Comparison of ENCODE assay signal across 17 mouse cellular contexts in the genomic region with DNA sequence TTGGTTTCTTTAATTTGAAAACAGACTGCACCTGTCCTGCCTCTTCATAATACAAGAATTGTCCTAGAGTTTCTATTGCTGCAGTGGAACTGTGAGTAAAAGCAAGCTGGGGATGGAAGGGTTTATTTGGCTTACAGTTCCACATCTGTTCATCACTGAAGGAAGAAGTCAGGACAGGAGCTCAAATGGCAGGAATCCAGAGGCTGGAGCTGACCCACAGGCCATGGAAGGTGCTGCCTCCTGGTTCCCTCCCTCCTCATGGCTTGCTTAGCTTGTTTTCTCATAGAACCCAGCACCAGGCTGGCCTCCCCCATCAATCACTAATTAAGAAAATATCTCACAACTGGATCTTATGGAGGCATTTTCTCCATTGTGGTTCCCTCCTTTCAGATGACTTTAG.
A peak's percentile ranks its signal among the peaks of the same experiment; 100 is the strongest.
DNase-seq lines count a peak whose midpoint lies in the region; ATAC-seq lines count a peak whose summit lies in the region.
"Had no signal": no experiment of that assay in that cellular context is flagged by ENCODE, and none has a peak within 500 bp of the region (broad histone marks: within the 10 kb centered on the region; RNA-seq: fewer than 3 reads in every experiment).

No protein-coding gene starts in this region.

- H3K4me3 ChIP-seq in midbrain, embryonic 11.5 days (ENCODE audit: low read depth, low read length): no peak overlapping the region
- H3K4me3 ChIP-seq in midbrain, embryonic 14.5 days (replicated peaks; ENCODE audit: low read depth, low read length): no peak overlapping the region

- intact Hi-C loops in heart, postnatal 14 days (cut with DNase I): no loop called here

- peaks cover 7% of the 10 kb centered on the region for H3K4me1 ChIP-seq in midbrain, embryonic 11.5 days (ENCODE audit: control insufficient read depth, insufficient read depth, low read length)
- H3K4me1 ChIP-seq in midbrain, embryonic 14.5 days (ENCODE audit: control insufficient read depth, insufficient read depth, low read length): peaks cover 8% of the 10 kb centered on the region; the same call in 1 of the 2 replicates

- no peak overlapping the region for H3K9ac ChIP-seq in midbrain, embryonic 11.5 days (ENCODE audit: low read length)
- H3K9ac ChIP-seq in midbrain, embryonic 14.5 days (replicated peaks; ENCODE audit: low read length): no peak overlapping the region

- no peak for ATAC-seq in midbrain, embryonic 11.5 days (ENCODE audit: low FRiP score)
- ATAC-seq in midbrain, embryonic 14.5 days (ENCODE audit: low FRiP score, low TSS enrichment): no peak
- ATAC-seq: activated CD4-positive, CD25-positive, alpha-beta regulatory T cell, adult 4 months; CD4-positive, CD25-positive, alpha-beta regulatory T cell, adult 4 months; Patski had no signal

- no peaks in the 10 kb centered on the region for H3K9me3 ChIP-seq in midbrain, embryonic 11.5 days (ENCODE audit: control insufficient read depth, low read length)
- H3K9me3 ChIP-seq in midbrain, embryonic 14.5 days (ENCODE audit: control insufficient read depth, low read length): no peaks in the 10 kb centered on the region
- H3K9me3 ChIP-seq: G1E had no signal

- H3K4me2 ChIP-seq in midbrain, embryonic 11.5 days: no peak overlapping the region
- H3K4me2 ChIP-seq in midbrain, embryonic 14.5 days (ENCODE audit: low read length): no peak overlapping the region

- H3K27ac ChIP-seq in midbrain, embryonic 11.5 days (ENCODE audit: low read depth, low read length): no peak overlapping the region
- H3K27ac ChIP-seq in midbrain, embryonic 14.5 days (replicated peaks; ENCODE audit: low read depth, low read length): no peak overlapping the region

- H3K36me3 ChIP-seq in midbrain, embryonic 11.5 days (ENCODE audit: control insufficient read depth, insufficient read depth, low read length): no peaks in the 10 kb centered on the region
- no peaks in the 10 kb centered on the region for H3K36me3 ChIP-seq in midbrain, embryonic 14.5 days (ENCODE audit: control insufficient read depth, insufficient read depth, low read length)
- H3K36me3 ChIP-seq: G1E had no signal

- peak; percentile 58 for DNase-seq in heart, adult 11 months
- no peak for DNase-seq in heart, postnatal 14 days
- DNase-seq in midbrain, embryonic 11.5 days (ENCODE audit: low spot score, missing footprints): peak; percentile 72
- DNase-seq in midbrain, embryonic 14.5 days: no peak
- DNase-seq: adrenal gland, adult 8-10 months; adrenal gland, postnatal 10 days; adrenal gland, postnatal 14 days; adrenal gland, postnatal 25 days; adrenal gland, postnatal 36 days; B cell, adult 2 months; cerebellum, adult 11 months; cerebellum, adult 11-12 months; cerebellum, adult 18-20 months had no signal

- no peaks in the 10 kb centered on the region for H3K27me3 ChIP-seq in midbrain, embryonic 11.5 days (ENCODE audit: control insufficient read depth, insufficient read depth, low read length)
- H3K27me3 ChIP-seq in midbrain, embryonic 14.5 days (ENCODE audit: control insufficient read depth, insufficient read depth, low read length): no peaks in the 10 kb centered on the region

Comparison
In these comparisons a context has a peak if more than half of its experiments do, and no peak if none do; other contexts are left out.
1. DNase-seq: peak in heart, adult 11 months (single experiment) and midbrain, embryonic 11.5 days (single experiment); none in heart, postnatal 14 days (0 of 2) and midbrain, embryonic 14.5 days (single experiment).